Mouse (Mus musculus) liver, adult 2 months (tissue): ENCODE results near the gene Gm128.

Experiments used
- CTCF ChIP-seq: fragments of 200-500 bp; IDR thresholded peaks from 2 replicates; pipeline ENCODE4 v1.5.1; 2011; ENCODE audit warnings: low read depth, low read length, control low read depth
- POLR2A ChIP-seq: fragments of 200-500 bp; IDR thresholded peaks from 2 replicates; pipeline ENCODE4 v1.6.1; 2011; ENCODE audit warnings: low read length, control low read depth; ENCODE audit not compliant: insufficient read depth; ENCODE audit errors: extremely low read depth

- no peak for TF ChIP-seq CTCF
- no peak for TF ChIP-seq POLR2A
These were observed 2.4 kb downstream of the Gm128 start for GRCm38 (mm10) chr3:95239022-95239421.
